Mouse (Mus musculus) embryonic facial prominence, embryonic 11.5 days (tissue): Measurements from ENCODE around the gene Col1a2. TPM values are rescaled to one million over a fixed set of nuclear protein-coding genes. Genes with fewer than 3 reads are reported as not detected.

Experiments
- ATAC-seq: fragments of 200-750 bp; cut with Nextera tagmentation; replicated peaks from 2 replicates; pipeline ENCODE4 v1.8.0; 2017; ENCODE audit warnings: low read depth; ENCODE audit not compliant: insufficient number of reproducible peaks, low FRiP score, low TSS enrichment
- DNase-seq: peaks from one replicate; pipeline ENCODE4 v3.0.0-alpha.2; 2015; ENCODE audit warnings: low spot score
- H3K27ac ChIP-seq: fragments of 300-500 bp; sonication (generic); replicated peaks from 2 replicates; pipeline ENCODE4 v1.5.1; 2014; ENCODE audit warnings: mild to moderate bottlenecking, low read depth, low read length, control low read depth
- H3K27me3 ChIP-seq: fragments of 300-500 bp; sonication (generic); 2 replicates; pipeline ENCODE4 v1.6.1; 2014; ENCODE audit warnings: mild to moderate bottlenecking, low read length, moderate library complexity, mixed read lengths; ENCODE audit not compliant: control insufficient read depth, insufficient read depth
- H3K36me3 ChIP-seq: fragments of 300-500 bp; sonication (generic); replicated peaks from 2 replicates; pipeline ENCODE4 v1.6.1; 2014; ENCODE audit warnings: low read depth, mild to moderate bottlenecking, low read length, moderate library complexity, mixed read lengths; ENCODE audit not compliant: control insufficient read depth, insufficient read depth
- H3K4me1 ChIP-seq: fragments of 300-500 bp; sonication (generic); 2 replicates; pipeline ENCODE4 v1.6.1; 2014; ENCODE audit warnings: low read length, mixed read lengths; ENCODE audit not compliant: control insufficient read depth, insufficient read depth
- H3K4me2 ChIP-seq: fragments of 300-500 bp; sonication (generic); 2 replicates; pipeline ENCODE4 v1.6.1; 2014; ENCODE audit warnings: low read depth, mild to moderate bottlenecking, control low read depth, low read length, moderate library complexity
- H3K4me3 ChIP-seq: fragments of 300-500 bp; sonication (generic); 2 replicates; pipeline ENCODE4 v1.5.1; 2014; ENCODE audit warnings: low read depth, low read length, control low read depth
- H3K9ac ChIP-seq: fragments of 300-500 bp; sonication (generic); replicated peaks from 2 replicates; pipeline ENCODE4 v1.6.1; 2014; ENCODE audit warnings: mild to moderate bottlenecking, control low read depth, low read length
- H3K9me3 ChIP-seq: fragments of 300-500 bp; sonication (generic); replicated peaks from 2 replicates; pipeline ENCODE4 v1.6.1; 2016; ENCODE audit warnings: mild to moderate bottlenecking, low read length, inconsistent platforms, mixed read lengths; ENCODE audit not compliant: control insufficient read depth
- WGBS: fragments of 180-500 bp; shearing (Covaris S2); extraction: QIAGEN DNeasy Blood & Tissue Kit; methylation state at CpG from one replicate; pipeline ENCODE4 v1.1.7; 2014; 5-methylcytosine and 5-hydroxymethylcytosine counted together
- polyA plus RNA-seq: library from polyadenylated mRNA; unstranded; fragments of >200 nt; fragmentation: Nextera tagmentation; extraction: Ambion mirVana; gene quantifications from 2 replicates; pipeline ENCODE4 v1.2.1, GENCODE M21; 2014

Col1a2 gene
- 225 and 245 TPM in 2 replicates for polyA plus RNA-seq

- peak within 1 kb of the TSS; percentile 60 for H3K4me2 ChIP-seq
- no peaks in the 10 kb centered on the region for H3K9me3 ChIP-seq
- H3K9ac ChIP-seq: peak within 1 kb of the TSS; percentile 62
- peak within 1 kb of the TSS; percentile 74 for H3K27ac ChIP-seq
- peak within 1 kb of the TSS; percentile 52 for H3K4me3 ChIP-seq
- H3K36me3 ChIP-seq: no peaks in the 10 kb centered on the region
- H3K27me3 ChIP-seq: no peaks in the 10 kb centered on the region
- ATAC-seq: peak; percentile 35; the same call in 1 of the 2 replicates
- peak; percentile 42 for DNase-seq
- WGBS: 10% methylated on average over 2 of the region's 3 CpGs
- no peaks in the 10 kb centered on the region for H3K4me1 ChIP-seq
Observed at GRCm38 (mm10) chr6:4504603-4505131, at the start of gene Col1a2. TSS of gene Col1a2 (plus strand) at chr6:4504814.

- WGBS: 41% methylated on average over 5 of the region's 5 CpGs
- DNase-seq: no peak
- ATAC-seq: no peak
Observed at GRCm38 (mm10) chr6:4455518-4455917, 49.1 kb upstream of the Col1a2 start.

DNA sequence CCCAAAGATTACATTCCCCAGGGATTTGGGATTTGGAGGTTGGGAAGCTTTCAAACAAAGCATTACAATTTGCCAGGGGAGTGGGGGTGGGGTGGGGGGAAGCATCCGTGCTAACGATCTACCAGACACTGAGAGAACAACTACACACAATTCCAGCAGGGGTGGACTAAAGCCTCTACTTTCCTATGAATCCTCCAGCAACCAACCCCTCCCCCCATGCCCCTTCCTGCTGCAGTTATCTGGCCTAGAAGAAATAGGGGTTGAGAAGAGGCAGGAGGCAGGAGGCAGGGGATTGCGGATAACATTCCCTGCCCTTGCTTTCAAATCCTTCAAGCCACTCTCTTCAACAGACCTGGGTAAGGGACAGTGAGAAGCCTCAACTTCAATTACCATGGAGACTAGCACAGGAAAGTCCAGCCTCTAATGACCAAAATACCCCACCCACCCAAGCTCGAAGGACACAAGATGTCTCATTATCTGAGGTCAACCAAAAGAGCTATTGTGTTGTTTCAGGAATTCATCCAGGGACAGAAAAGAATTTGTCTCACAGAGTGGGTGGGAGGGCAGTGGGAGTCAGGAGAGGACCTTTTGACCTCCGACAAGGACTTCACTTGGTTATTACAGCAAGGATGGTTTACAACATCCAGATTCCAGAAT is 48.5 kb upstream of the Col1a2 start:
- ATAC-seq: no peak
- Histone ChIP-seq H3K9me3 (no peaks in the 10 kb centered on the region), H3K4me3 (no peak overlapping the region), H3K4me2 (no peak overlapping the region), H3K9ac (no peak overlapping the region), H3K27ac (peak overlapping the region; percentile 64), H3K36me3 (no peaks in the 10 kb centered on the region), H3K4me1 (peaks cover 3% of the 10 kb centered on the region; the same call in 1 of the 2 replicates), H3K27me3 (no peaks in the 10 kb centered on the region)
- WGBS: 10% methylated on average over 5 of the region's 5 CpGs
- peak; percentile 36 for DNase-seq

More at GRCm38 (mm10) chr6:4455518-4455917, 49.1 kb upstream of the Col1a2 start:
- Histone ChIP-seq H3K36me3 (no peaks in the 10 kb centered on the region), H3K4me1 (peaks cover 3% of the 10 kb centered on the region; the same call in 1 of the 2 replicates), H3K4me2 (no peak overlapping the region), H3K27me3 (no peaks in the 10 kb centered on the region), H3K9ac (no peak overlapping the region), H3K27ac (peak overlapping the region; percentile 64; the same call in 1 of the 2 replicates), H3K4me3 (no peak overlapping the region), H3K9me3 (no peaks in the 10 kb centered on the region)

GRCm38 (mm10) chr6:4456691-4457447 is 47.7 kb upstream of the Col1a2 start:
- Histone ChIP-seq H3K4me2 (no peak overlapping the region), H3K9me3 (no peaks in the 10 kb centered on the region), H3K27ac (peak overlapping the region; percentile 64), H3K36me3 (no peaks in the 10 kb centered on the region), H3K4me1 (peaks cover 3% of the 10 kb centered on the region; the same call in 1 of the 2 replicates), H3K27me3 (no peaks in the 10 kb centered on the region), H3K4me3 (no peak overlapping the region), H3K9ac (no peak overlapping the region)
- DNase-seq (peak; percentile 49), ATAC-seq (peak; percentile 72)
- 28% methylated on average over 12 of the region's 12 CpGs for WGBS

DNA sequence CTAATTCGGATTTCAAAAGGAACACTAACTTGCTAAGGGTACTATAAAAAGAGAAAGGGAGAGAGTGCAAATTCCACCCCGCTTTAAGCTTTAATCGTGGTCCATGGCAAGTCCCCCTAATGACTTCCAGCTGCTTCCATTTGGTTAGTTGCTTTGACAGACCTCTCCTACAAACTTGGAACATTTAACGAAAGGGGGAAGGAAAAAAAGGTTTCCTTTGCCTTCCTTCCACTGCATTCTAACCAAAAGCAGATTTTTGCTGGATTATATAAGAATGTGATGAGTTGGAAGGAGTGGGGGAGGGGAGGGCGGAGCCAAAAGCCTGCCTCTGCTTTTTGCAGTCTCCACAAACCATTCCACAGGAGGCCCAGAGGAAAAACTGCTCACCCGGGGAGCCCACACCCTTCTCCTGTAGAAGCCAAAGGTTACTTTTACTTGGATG is 47.0 kb upstream of the Col1a2 start:
- Histone ChIP-seq H3K36me3 (no peaks in the 10 kb centered on the region), H3K4me1 (peaks cover 3% of the 10 kb centered on the region; the same call in 1 of the 2 replicates), H3K27ac (peak overlapping the region; percentile 66; the same call in 1 of the 2 replicates), H3K9me3 (no peaks in the 10 kb centered on the region), H3K27me3 (no peaks in the 10 kb centered on the region), H3K4me3 (no peak overlapping the region), H3K4me2 (no peak overlapping the region), H3K9ac (no peak overlapping the region)
- peak; percentile 80 for ATAC-seq
- DNase-seq: peak; percentile 97
- WGBS: 11% methylated on average over 6 of the region's 6 CpGs

GRCm38 (mm10) chr6:4465320-4465719 is 39.3 kb upstream of the Col1a2 start:
- DNase-seq (no peak), ATAC-seq (no peak)
- Histone ChIP-seq H3K36me3 (no peaks in the 10 kb centered on the region), H3K4me1 (no peaks in the 10 kb centered on the region), H3K27ac (no peak overlapping the region), H3K9ac (no peak overlapping the region), H3K4me2 (no peak overlapping the region), H3K9me3 (no peaks in the 10 kb centered on the region), H3K27me3 (no peaks in the 10 kb centered on the region), H3K4me3 (no peak overlapping the region)
- 41% methylated on average over 3 of the region's 3 CpGs for WGBS

GRCm38 (mm10) chr6:4483577-4483936 is 21.1 kb upstream of the Col1a2 start:
- Histone ChIP-seq H3K36me3 (no peaks in the 10 kb centered on the region), H3K27ac (peak overlapping the region; percentile 69), H3K9me3 (no peaks in the 10 kb centered on the region), H3K4me2 (peak overlapping the region; percentile 1; the same call in 1 of the 2 replicates), H3K4me1 (no peaks in the 10 kb centered on the region), H3K27me3 (no peaks in the 10 kb centered on the region), H3K9ac (no peak overlapping the region), H3K4me3 (no peak overlapping the region)
- DNase-seq (no peak), ATAC-seq (no peak)
- WGBS: 35% methylated on average over 4 of the region's 4 CpGs
